Mouse (Mus musculus): Measurements from ENCODE around the gene Sf3a2.

Gene Sf3a2

DNA sequence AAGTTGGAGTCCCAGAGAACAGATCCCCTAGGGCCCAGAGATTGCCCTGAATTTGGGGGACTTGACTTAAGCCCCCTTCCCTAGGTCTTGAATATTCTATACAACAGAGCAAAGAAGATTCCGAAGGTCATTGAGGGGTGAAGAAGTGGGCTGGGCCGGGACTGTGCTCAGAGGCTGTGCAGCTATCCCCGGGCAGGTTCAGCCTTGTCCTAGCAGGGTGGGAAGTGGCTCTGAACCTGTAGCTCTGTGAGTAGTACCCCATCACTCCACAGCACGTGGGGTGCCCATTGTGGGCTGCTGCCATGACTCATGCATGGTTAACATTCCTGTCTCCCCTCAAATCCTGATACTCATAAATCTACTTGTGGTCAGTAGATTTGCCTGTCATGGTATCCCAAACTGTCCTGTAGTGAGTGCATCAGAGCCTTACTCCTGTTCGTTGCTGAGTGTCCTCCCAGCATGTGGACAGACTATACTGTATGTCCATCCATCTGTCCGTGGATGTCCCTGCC lies 21.6 kb upstream of the Sf3a2 start:
- no peak for DNase-seq

DNA sequence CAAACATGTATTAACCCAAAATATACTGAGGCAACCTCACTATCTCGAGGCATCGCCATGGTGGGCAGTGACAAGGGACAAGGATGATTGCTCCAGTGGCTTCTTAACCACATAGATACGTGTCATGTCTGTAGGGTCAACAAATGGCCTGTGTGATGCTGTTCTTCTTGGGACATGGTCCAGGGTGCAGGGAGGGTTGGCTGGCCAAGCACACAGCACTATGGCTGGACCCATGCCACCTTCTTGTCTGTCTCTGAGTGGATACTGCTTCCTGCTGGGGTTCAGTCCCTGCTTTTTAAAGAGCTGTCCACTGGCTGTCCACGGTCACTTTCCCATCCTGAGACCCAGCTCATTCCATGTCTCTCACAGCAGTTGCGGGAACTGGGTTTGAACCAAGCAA lies 20.9 kb upstream of the Sf3a2 start:
- DNase-seq = no peak

DNA sequence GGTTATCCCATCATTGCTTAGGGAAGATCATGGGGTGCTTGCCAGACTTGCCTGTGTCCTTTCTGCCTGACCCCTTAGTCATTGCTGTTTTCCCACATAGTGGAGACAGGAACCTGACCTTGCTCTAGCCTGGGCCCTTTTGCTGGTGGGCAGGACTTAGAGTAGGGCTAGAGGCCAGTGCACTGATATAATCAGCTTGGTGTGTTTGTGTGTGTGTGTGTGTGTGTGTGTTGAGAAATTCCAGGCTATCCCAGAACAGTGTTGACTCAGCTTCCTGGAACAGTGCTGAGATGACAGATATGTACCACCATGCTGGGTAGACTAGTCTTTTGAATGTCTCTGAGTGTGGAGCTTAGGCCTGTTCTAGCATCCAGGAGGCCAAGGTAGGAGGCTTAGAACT lies 18.4 kb upstream of the Sf3a2 start:
- DNase-seq = no peak

GRCm38 (mm10) chr10:80784302-80784701 lies 13.7 kb upstream of the Sf3a2 start:
- no peak for DNase-seq

- DNase-seq = no peak
Measured at GRCm38 (mm10) chr10:80784871-80785270, 13.1 kb upstream of the Sf3a2 start.

GRCm38 (mm10) chr10:80785963-80786362 lies 12.0 kb upstream of the Sf3a2 start:
- no peak for DNase-seq

GRCm38 (mm10) chr10:80787517-80787916 lies 10.5 kb upstream of the Sf3a2 start:
- DNase-seq = no peak

- no peak for DNase-seq
Measured at GRCm38 (mm10) chr10:80790761-80791404, 7.1 kb upstream of the Sf3a2 start.

DNA sequence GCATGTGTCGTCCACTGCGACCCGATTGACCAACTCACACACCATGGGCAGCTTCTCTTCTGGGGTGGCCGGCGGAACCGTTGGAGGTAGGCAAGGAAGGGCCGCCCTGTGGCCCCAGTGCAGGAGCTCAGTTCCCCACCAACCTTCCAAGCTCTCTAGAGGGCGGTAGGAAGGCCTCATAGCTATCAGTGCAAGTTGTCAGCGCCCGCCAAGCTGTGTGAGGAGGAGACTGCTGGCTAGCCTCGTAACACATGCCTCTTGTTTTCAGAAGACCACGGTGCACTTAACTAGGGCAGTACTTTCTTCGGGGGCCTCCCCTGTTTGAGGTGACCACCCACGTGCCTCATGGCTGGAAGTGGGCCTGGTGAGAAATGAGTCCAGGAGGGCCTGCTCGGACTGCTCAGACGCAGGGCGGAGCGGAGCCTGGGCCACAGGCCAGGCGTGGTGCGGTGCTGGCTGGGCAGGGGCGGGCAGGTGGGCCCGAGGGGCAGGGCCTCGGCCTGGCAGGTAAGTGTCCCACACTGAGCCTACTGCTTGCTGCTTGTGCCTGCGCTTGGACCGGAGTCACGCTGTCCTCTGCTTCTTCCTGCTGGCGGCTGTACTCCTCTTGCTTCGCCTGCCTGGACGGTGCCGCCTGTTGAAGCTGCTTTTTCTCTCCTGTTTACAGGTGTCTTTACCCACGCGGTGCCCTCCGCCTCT lies 6.4 kb upstream of the Sf3a2 start:
- DNase-seq = peak; percentile 39

DNA sequence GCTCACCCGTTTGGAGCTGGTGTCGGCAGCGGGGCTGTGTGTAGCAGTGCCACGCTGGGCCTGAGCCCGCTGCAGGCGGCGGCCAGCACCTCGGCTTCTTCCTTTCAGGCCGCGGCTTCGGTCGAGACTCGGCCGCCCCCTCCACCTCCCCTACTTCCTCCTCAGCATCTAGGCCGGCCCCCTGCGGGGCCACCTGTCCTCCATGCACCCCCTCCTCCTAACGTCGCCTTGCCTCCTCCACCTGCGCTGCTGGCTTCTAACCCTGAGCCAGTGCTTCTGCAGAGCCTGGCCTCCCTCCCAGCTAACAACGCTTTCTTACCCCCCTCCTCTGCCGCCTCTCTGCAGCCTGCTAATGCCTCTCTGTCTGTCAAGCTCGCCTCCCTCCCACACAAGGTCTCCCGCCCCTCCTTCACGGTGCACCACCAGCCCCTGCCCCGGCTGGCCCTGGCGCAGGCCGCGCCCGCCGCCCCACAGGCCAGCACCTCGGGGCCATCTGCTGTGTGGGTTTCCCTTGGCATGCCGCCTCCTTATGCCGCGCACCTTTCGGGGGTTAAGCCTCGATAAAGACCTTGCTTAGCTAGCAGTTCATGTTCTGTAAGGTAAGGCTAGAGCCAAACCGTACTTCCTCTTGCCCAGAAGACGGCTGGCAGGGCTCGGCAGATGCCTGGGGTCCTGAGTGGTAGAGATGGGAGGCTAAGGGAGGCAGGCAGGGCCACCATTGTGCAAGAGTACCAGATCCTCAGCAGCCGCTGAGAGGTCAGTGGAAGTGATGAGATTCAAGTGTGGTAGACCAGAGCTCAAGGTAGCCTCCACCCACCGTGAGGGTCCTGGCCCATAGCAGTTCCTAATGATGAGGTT lies 5.6 kb upstream of the Sf3a2 start:
- DNase-seq = peak; percentile 84

DNA sequence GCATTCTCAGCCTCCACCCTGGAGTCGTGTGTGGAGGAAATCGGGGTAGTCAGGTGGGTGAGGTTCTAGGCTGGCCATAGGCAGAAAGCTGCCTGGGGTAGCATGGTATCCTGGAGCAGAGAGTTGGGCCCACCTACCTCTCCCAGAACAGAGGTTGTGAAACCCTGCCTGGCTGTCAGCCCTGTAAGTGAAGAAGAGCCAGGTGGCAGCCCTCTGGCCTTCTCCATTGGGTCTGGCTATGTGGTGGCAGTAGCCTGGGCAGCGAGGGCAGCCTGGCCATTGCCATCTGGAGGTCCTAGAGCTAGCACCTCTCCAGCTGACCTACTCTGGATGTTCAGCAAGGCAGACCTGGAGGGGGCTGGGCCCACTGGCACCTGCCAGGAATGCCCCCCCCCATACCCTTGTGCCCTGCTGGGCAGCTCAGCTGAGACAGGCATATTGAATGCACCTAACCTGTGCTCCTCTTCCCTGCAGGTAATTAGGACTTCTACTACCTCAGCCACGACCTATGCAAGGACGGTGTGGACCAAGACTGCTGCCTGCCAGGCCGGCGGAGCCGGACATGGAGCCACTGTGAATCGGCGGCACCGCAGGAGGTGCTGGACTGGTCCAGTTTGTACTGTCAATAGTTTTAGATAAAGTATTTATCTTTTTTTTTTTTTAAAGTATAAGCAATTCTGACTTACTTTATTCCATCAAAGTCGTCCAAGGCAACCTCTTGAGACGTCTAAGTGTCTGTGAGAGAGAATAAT lies 4.8 kb upstream of the Sf3a2 start:
- no peak for DNase-seq

- DNase-seq = no peak
Measured at GRCm38 (mm10) chr10:80793803-80794202, 4.2 kb upstream of the Sf3a2 start.

DNA sequence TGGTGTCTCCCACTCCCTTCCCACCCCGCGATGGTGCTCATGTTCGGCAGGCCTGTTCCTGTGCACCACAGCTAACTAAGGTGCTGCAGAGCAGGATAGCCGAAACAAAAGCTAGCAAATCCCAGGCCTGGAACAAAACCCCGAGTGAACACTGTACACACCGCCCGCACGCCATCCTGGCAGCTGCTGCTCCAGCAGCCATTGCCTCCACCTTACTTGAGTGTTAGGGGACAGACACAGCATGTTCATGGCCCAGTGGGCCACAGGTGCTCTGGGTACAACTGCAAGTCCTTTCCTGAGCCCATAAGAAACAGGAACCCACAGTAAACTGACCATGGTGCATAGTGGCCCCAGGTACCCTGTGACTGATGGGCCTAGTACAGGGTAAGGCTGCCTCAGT lies 3.2 kb upstream of the Sf3a2 start:
- DNase-seq = no peak

GRCm38 (mm10) chr10:80796307-80796848 lies 1.6 kb upstream of the Sf3a2 start:
- no peak for DNase-seq

- DNase-seq = no peak
Measured at GRCm38 (mm10) chr10:80797186-80798149, 530 bp upstream of the Sf3a2 start.

- DNase-seq = no peak
Measured at GRCm38 (mm10) chr10:80799070-80799566, 1.1 kb downstream of the Sf3a2 start.

DNA sequence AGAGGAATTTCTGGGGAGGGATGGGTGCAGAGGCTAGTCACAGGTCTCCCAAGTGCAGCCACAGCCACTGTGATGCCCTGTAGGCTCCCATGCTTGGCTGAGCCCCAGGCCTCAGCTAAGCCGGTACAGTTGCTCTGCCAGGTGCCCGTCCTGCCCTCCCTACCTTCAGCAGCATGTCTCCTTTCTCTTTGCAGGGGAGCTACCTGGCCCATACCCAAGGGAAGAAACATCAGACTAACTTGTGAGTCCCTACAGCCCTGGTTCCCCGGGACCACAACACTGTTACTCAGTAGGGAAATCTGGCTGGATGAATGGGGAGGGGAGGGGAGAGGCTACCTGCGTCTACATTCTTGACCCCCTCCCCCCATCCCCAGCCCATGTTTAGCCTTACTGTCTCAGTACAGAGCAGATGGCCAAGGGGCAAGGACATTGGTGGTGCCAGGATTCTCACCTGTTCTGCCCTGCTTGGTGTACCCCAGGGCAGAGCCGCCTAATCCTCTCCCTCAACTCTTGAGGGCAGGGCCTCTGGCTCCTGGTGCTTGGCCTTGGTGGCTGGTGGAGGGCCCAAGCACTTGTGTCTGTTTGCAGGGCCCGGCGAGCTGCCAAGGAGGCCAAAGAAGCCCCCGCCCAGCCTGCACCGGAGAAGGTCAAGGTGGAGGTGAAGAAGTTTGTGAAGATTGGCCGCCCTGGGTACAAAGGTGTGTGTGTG lies 4.4 kb downstream of the Sf3a2 start:
- DNase-seq = no peak

DNA sequence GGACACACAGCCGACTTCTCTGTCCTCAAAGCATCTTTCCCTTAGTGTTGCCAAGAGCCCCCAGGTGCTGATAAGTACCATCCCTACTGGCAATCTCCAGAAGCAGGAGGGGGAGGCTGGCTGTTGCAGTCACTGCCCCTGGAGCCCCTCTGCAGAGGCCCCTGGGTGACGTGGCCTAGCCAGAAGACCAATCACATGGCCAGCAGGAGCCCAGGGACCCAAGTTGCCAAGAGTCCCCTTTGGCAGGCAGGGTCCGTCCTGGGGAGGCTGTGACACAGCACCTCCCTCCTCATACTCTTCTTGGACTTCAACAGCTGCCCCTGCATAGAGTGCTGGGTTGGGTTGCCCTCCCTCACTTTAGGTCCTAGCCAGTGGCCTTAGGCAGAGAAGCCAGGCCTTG lies 5.0 kb downstream of the Sf3a2 start:
- no peak for DNase-seq

DNA sequence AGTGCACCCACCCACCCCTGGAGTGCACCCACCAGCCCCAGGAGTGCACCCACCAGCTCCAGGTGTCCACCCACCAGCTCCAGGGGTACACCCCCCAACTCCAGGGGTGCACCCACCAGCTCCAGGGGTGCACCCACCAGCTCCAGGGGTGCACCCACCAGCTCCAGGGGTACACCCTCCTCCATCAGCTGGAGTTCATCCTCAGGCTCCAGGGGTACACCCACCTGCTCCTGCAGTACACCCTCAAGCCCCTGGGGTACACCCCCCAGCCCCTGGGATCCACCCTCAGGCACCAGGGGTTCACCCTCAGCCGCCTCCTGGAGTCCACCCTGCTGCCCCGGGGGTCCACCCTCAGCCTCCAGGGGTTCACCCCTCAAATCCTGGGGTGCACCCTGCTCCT lies 6.3 kb downstream of the Sf3a2 start:
- DNase-seq = no peak

DNA sequence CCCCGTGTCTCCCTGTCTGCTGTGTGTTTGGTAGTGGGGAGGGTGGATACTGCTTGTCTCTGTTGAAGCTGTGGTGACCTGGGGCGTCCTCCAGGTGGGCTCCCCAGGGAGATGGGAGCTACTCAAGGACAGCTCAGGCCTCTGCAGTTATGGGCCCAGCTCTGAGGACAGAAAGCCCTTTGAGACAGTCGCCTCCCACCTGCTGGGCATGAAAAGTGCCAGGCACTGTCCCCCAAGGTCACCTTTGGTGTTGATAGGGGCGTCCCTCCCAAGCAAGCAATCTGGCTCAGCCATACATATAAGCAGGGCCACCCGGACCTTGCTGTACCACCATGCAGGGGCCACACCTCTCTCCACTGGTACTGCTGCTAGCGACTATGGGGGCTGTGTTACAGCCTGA lies 6.9 kb downstream of the Sf3a2 start, which contains the start of gene Amh:
Gene Amh (plus strand): TSS at position 328 of the 400 bp plus-strand sequence.
- DNase-seq = no peak

All from thymus, postnatal 14 days (tissue).